Mouse (Mus musculus) left cerebral cortex, adult 11 months (tissue): ENCODE measurements around the gene Cct3.
"Not testable (repeated sequence)": the region's sequence is repeated elsewhere in the genome, so short reads cannot be mapped to it uniquely, and the experiment has no call there.

ENCODE experiments used
- DNase-seq: peaks from one replicate; pipeline ENCODE4 v3.0.0; 2022; ENCODE audit warnings: low spot score

Gene Cct3

GRCm38 (mm10) chr3:88296561-88297318, at the start of gene Cct3, which contains the start of gene Tsacc:
Gene Cct3, plus strand, starts transcription at chr3:88297116.
Gene Tsacc, minus strand, starts transcription at chr3:88296999.
- peak; percentile 96 for DNase-seq

DNA sequence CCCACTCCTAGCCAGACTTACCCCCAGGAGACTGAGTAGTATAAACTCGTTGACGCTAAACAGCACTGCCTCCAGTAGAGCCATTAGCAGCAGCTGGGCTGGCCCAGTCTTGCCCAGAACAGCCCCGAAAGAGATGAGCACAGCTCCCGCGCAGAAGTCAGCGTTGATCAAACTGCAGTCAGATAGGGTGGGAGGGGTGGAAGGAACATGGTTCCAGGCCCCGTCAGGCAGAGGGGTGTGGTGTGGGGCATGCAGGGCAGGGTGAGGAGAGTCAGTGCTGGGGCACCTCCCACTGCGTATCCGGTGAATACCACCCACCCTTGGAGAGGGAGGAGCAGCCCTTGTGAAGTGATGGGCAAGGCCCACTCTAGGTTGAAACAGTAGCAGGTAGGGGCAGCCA, 49.2 kb upstream of the Cct3 start:
- DNase-seq = no peak

GRCm38 (mm10) chr3:88248406-88248805, 48.5 kb upstream of the Cct3 start:
- no peak for DNase-seq

DNA sequence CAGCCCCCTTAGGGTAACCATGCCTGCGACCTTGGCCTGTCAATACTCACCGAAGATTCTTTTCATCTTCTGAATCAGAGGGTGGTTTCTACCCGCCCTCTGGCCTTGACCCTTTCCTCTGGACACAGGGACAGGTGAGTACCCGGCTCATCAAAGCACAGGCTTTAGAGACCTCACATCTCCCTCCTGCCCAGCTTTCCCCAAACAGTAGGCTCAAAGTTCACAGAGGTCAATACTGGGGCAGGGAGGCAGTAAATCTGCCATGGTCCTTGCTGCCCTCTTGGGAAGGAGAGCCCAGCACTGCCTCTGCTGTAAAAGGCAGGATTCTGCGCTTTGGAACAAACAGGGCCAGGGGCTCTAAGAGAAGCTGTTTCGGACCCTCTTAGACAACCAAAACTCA, 44.2 kb upstream of the Cct3 start:
- DNase-seq = no peak

GRCm38 (mm10) chr3:88254268-88254926, 42.5 kb upstream of the Cct3 start, which contains the start of gene Rhbg:
Gene Rhbg, minus strand, starts transcription at chr3:88254709.
- no peak for DNase-seq

GRCm38 (mm10) chr3:88255950-88256349, 41.0 kb upstream of the Cct3 start:
- no peak for DNase-seq

- DNase-seq = no peak
Observed at GRCm38 (mm10) chr3:88256382-88256781, 40.5 kb upstream of the Cct3 start.

- no peak for DNase-seq
Observed at GRCm38 (mm10) chr3:88262346-88262745, 34.6 kb upstream of the Cct3 start.

- not testable (repeated sequence) for DNase-seq
Observed at GRCm38 (mm10) chr3:88268014-88268413, 28.9 kb upstream of the Cct3 start.

DNA sequence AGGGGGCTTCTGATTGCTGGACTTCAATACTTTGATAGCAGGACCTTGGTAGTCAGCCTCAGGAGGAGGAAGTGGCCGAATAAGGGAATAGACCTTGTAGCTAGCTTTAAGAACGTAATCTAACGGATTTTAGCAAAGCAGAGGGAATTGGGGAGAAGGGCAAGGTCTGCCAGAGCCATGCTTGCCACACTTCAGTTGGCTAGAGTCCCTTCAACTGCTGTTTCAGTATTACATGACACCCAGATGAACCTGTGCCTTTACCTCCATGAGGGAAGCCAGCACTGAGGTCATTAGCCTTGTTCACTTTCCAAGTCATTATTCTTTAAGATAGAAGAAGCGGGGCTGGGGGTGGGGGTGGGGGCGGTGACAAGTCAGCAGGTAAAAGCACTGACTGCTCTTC, 27.9 kb upstream of the Cct3 start:
- DNase-seq = no peak

- DNase-seq = not testable (repeated sequence)
Observed at GRCm38 (mm10) chr3:88271298-88271697, 25.6 kb upstream of the Cct3 start.

- DNase-seq = no peak
Observed at GRCm38 (mm10) chr3:88271859-88272258, 25.1 kb upstream of the Cct3 start.

- no peak for DNase-seq
Observed at GRCm38 (mm10) chr3:88274002-88274401, 22.9 kb upstream of the Cct3 start.

GRCm38 (mm10) chr3:88276121-88276520, 20.8 kb upstream of the Cct3 start:
- no peak for DNase-seq

DNA sequence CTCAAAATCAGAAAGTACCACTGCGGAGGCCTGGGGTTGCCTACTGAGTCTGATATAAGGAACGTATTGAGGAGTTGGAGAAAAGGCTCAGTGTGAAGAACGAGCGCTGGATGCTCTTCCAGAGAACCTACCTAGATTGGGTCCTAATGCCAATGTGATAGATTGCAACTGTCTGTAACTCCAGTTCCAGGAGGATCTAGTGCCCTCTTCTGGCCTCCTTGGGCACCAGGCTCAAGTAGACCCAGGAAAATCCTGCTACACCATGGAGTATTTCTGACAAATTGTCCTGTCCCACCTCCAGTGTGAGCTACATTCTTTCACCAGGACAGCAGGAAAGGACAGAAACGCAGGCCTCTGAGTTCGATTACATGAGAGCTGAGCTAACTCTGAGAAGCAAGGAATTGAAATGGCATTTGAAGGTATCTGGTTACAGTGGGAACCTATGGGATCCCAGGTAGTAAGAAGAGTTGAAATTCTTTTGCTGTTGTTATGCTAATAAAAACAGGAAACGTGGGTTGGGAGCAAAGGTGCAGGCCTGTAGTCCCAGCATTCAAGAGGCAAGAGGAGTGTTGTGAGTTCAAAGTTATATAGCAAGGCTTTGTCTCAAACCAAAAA, 20.3 kb upstream of the Cct3 start:
- DNase-seq = no peak

DNA sequence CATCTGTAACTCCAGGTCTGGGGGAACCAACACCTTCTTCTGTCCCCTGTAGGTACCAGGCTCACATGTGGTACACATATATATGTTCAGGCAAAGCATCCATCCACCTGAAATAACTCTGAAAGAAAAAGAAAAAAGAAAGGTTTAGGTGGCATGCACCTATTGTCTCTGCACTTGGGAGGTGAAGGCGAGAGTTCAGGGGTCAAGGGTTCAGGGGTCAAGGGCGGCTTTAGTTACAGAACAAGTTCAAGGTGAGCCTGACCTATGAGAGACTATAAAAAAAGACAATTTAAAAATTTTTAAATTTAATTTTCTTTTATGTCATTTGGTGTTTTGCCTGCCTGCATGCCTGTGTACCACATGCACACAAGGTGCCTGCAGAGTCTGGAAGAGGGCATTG, 16.9 kb upstream of the Cct3 start:
- DNase-seq = no peak

DNA sequence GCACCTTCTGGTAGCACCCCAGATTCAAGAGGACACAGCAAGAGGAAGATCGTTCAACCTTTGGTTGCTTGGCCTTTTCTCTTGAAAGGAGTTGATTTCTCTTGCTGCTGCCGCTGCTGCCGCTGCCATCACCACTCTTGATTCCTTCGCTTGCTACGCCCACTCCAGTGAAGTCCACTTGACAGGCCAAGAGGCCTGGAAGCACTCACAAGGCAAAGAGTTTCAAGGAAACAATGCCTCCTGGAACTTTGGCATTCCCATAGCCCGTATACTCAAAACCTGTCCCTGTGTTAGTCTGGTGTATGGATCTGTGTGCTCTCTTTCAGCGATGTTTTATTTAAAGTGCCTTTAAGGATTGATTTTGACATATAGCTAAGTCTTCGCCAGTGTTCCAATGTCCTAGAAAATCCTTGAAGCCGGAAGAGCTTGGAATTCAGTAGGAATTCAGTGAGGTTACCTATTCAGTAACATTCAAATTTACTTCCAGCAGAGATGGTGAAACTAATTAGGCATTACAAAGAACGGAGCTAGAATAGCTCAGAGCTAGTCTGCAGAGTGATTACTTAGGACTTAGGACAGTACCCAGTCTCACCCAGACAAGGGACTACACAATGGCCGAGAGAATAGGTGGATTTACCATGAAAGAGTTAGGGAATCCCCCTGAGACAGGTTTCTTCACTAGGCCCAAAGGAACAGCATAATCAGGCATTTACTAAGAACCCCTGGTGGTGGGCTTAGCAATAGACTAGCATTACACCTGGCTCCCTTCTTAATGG, 15.6 kb upstream of the Cct3 start:
- not testable (repeated sequence) for DNase-seq

DNA sequence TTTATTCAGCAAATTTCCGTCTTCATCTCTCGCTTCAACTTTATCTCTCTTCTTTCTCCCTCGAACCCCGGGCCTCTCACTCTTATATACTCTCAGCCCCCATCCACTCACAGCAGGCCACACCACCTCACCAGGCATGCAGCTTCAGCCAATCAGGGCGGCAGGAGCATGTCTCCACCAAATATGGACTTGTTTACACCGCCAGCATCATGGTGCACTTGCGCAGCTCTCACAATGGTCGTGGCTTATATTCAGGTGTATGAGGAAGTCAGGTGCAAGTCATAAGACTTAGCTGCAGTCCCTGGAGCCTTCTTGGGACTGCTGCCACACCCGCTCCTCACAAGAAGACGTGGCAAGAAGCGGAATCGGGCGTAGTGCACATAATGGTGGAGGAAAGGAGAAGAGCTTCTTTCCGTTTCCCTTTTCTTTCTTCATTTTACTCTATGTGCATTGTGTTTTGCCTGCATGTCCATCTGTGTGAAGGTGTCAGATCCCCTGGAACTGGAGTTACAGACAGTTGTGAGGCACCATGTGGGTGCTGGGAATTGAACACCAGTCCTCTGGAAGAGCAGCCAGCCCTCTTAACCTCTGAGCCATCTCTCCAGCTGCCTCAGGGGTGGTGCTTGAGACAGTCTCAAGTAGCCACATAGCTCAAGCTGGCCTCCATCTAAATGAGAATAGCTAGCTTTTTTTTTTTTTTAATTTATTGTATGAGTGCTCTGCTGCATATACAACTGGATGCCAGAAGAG, 11.9 kb upstream of the Cct3 start:
- not testable (repeated sequence) for DNase-seq

GRCm38 (mm10) chr3:88285565-88285895, 11.4 kb upstream of the Cct3 start:
- DNase-seq = not testable (repeated sequence)

DNA sequence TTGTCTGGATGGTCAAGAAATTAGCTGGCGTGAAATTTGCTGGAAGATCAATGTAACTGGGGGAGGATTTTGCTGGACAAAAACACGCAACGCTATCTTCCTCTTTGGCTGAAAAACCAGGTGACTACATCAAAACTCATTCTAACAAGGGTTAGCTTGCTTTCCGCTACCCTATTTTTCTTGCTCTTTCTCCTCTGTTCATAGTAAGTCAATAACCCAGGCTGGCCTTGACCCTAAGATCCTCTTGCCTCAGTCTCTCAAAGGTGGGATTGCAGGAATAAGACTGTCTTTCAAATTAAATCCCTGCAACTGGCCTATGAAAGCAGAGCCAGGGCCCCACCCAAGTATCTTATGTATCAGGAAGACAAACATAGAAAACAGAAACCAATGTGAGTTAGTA, 9.8 kb upstream of the Cct3 start, which contains the start of gene Gm38392:
Gm38392 (minus strand) TSS at position 101 of the 400 bp plus-strand sequence.
- DNase-seq = no peak

GRCm38 (mm10) chr3:88288133-88288713, 8.7 kb upstream of the Cct3 start:
- not testable (repeated sequence) for DNase-seq
